Mouse (Mus musculus) lung, adult 2 months (tissue): ENCODE measurements around the gene Lrrc72.

ENCODE experiments used
- CTCF ChIP-seq: fragments of 200-500 bp; IDR thresholded peaks from 2 replicates; pipeline ENCODE4 v1.5.1; 2011; ENCODE audit warnings: mild to moderate bottlenecking, low read length, control low read depth; ENCODE audit not compliant: insufficient read depth
- POLR2A ChIP-seq: fragments of 200-500 bp; IDR thresholded peaks from 2 replicates; pipeline ENCODE4 v1.6.1; 2011; ENCODE audit warnings: low read depth, mild to moderate bottlenecking, control low read depth, low read length, borderline replicate concordance; ENCODE audit errors: extremely low read depth

DNA sequence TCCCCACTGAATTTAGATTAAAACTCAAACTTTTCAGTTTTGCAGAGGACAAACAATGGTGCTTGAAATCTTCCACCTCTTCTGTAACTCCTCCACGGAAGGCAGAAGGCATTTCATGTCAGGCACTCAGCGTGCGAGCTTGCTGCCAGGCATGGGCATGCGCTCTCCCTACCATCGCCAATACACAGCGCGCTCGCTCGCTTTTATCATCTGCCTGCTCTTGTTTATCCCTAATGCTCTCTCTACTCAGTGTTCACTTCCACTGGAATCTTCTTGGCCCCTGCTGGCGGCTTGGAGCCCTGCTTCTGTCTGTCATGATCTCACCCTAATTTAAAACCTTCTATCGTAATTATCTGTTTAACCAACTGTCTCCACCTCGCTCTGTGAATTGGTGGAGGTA, 49.1 kb upstream of the Lrrc72 start:
- TF ChIP-seq POLR2A, result no peak
- no peak for TF ChIP-seq CTCF
